Mouse (Mus musculus): ENCODE results near the gene Vcp. TPM values are rescaled to one million over a fixed set of nuclear protein-coding genes. Genes with fewer than 3 reads are reported as not detected.

Vcp gene
- polyA plus RNA-seq, 1 experiment, result 310 TPM

- no peak overlapping the region for H3K4me3 ChIP-seq (ENCODE audit: insufficient read depth, low read length)
- H3K4me1 ChIP-seq (ENCODE audit: control insufficient read depth, insufficient read depth, low read length), result peaks cover 2% of the 10 kb centered on the region; the same call in 1 of the 2 replicates
- TF ChIP-seq POLR2A (IDR thresholded peaks at IDR 0.05; ENCODE audit: low read depth, low read length) (no peak), CTCF (IDR thresholded peaks at IDR 0.05; ENCODE audit: borderline replicate concordance, insufficient read depth, low read length) (no peak)
- H3K27ac ChIP-seq (ENCODE audit: insufficient read depth, low read length), result no peak overlapping the region
Observed at GRCm38 (mm10) chr4:43018156-43018555, 17.8 kb upstream of the Vcp start.

DNA sequence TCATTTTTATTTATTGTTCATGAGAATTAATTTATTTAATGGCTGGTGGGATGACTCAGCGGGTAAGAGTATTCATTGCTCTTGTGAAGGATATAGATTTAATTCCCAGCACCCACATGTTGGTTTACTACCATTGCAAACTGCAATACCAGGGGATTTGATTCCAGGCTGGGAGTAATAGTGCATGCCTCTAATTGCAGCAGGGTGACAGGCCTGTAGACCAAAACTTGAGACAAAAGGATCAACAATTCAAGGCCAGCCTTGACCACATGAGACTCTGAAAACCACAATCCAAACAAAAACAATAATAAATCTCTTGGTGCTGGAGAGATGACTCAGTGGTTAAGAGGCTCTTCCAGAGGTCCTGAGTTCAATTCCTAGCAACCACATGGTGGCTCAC is 11.8 kb upstream of the Vcp start:
- Histone ChIP-seq H3K27ac (ENCODE audit: insufficient read depth, low read length) (no peak overlapping the region), H3K4me1 (ENCODE audit: control insufficient read depth, insufficient read depth, low read length) (peaks cover 2% of the 10 kb centered on the region; the same call in 1 of the 2 replicates), H3K4me3 (ENCODE audit: insufficient read depth, low read length) (no peak overlapping the region)
- no peak for TF ChIP-seq CTCF (IDR thresholded peaks at IDR 0.05; ENCODE audit: borderline replicate concordance, insufficient read depth, low read length)
- TF ChIP-seq POLR2A (IDR thresholded peaks at IDR 0.05; ENCODE audit: low read depth, low read length), result no peak

DNA sequence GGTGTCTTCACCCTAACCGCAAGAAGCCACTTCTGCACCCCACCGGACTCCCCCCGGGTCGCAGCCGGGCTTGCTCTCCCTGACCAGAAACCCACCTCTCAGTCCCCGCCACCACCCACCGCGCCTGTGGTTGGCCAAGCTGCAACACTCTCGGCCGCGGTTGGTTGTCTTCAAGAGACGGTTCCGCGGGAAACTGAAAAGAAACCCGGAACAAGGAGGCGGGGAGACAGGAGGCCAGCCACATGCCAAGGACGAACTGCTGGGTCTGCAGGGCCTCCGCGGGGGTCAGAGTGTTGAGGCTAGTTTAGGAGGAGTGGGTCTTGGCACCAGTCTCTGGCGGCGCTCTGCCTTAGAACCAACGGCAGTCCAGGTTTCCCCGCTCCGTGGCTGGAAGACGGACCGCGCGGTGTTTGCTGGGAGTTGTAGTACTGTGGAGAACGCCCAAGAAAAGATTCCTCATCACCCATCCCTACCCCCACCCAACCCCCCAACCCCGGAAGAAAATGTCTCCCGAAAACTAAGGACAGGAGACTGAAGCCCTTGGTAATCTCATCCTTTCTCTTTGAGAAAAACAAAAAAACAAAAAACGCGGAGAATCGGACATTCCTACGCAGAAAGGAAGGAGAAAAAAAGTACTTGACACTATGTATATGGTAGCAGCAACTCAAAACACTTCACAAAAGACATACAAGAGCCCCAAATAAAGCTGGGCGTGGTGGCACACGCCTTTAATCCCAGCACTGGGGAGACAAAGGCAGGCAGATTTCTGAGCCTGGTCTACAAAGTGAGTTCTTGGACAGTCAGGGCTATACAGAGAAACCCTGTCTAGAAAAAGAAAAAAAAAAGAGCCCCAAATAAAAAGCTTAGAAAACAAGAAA is 10.1 kb upstream of the Vcp start, which contains the start of gene Fancg:
Gene Fancg (minus strand): TSS at position 346 of the 878 bp plus-strand sequence.
- H3K4me3 ChIP-seq (ENCODE audit: insufficient read depth, low read length), result peak within 1 kb of the TSS; percentile 99
- TF ChIP-seq POLR2A (IDR thresholded peaks at IDR 0.05; ENCODE audit: low read depth, low read length) (peak; percentile 47; the same call in 1 of the 2 replicates), CTCF (IDR thresholded peaks at IDR 0.05; ENCODE audit: borderline replicate concordance, insufficient read depth, low read length) (no peak)
- no peak within 1 kb of the TSS for H3K27ac ChIP-seq (ENCODE audit: insufficient read depth, low read length)
- H3K4me1 ChIP-seq (ENCODE audit: control insufficient read depth, insufficient read depth, low read length), result peaks cover 2% of the 10 kb centered on the region; the same call in 1 of the 2 replicates

- no peaks in the 10 kb centered on the region for H3K4me1 ChIP-seq (ENCODE audit: control insufficient read depth, insufficient read depth, low read length)
- H3K27ac ChIP-seq (ENCODE audit: insufficient read depth, low read length), result no peak overlapping the region
- no peak overlapping the region for H3K4me3 ChIP-seq (ENCODE audit: insufficient read depth, low read length)
- no peak for TF ChIP-seq POLR2A (IDR thresholded peaks at IDR 0.05; ENCODE audit: low read depth, low read length)
- TF ChIP-seq CTCF (IDR thresholded peaks at IDR 0.05; ENCODE audit: borderline replicate concordance, insufficient read depth, low read length), result no peak
Observed at GRCm38 (mm10) chr4:43005765-43006164, 5.5 kb upstream of the Vcp start.

DNA sequence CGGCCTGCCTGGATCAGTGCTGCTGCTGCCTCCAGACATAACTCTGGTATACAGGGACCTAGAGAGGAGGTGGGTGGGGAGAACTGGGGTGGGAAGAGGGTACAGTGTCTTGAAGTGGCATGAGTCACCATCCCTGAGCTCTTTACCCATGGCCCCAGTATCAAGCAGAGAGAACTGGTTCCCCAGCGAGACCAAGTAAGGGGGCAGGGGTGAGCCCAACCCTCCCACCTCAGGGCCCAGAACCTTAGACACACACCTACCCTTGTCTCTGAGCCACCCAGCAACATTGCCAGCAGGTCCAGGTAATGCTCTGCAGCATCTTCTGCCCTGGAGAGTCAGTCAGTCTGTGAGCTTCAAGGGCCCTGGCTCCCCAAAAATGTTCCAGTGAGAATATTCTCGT is 4.6 kb upstream of the Vcp start:
- TF ChIP-seq CTCF (IDR thresholded peaks at IDR 0.05; ENCODE audit: borderline replicate concordance, insufficient read depth, low read length), result no peak
- no peak for TF ChIP-seq POLR2A (IDR thresholded peaks at IDR 0.05; ENCODE audit: low read depth, low read length)
- H3K27ac ChIP-seq (ENCODE audit: insufficient read depth, low read length), result no peak overlapping the region
- no peak overlapping the region for H3K4me3 ChIP-seq (ENCODE audit: insufficient read depth, low read length)
- no peaks in the 10 kb centered on the region for H3K4me1 ChIP-seq (ENCODE audit: control insufficient read depth, insufficient read depth, low read length)

GRCm38 (mm10) chr4:43002756-43003439 is 2.6 kb upstream of the Vcp start:
- H3K4me1 ChIP-seq (ENCODE audit: control insufficient read depth, insufficient read depth, low read length), result no peaks in the 10 kb centered on the region; the same call in 1 of the 2 replicates
- no peak overlapping the region for H3K27ac ChIP-seq (ENCODE audit: insufficient read depth, low read length)
- no peak for TF ChIP-seq CTCF (IDR thresholded peaks at IDR 0.05; ENCODE audit: borderline replicate concordance, insufficient read depth, low read length)
- no peak overlapping the region for H3K4me3 ChIP-seq (ENCODE audit: insufficient read depth, low read length)

DNA sequence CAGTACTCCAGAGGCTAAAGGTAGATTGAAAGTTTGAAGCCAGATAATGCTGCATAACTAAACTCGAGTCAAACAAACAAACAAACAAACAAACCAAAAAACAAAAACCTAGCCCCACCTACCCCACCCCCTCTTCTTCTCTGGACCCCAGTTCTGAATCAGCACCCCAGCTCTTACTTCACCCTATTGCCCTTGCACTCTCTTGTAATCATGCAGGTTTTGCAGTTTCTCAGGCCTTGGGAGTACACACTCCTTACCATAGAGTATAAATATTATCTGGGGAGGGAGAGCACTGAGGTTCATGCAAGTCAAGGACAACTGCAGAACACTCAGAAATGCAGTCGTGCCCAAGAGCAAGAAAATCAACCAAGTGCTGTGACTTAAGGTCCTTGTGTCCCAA is 965 bp upstream of the Vcp start:
- TF ChIP-seq POLR2A (IDR thresholded peaks at IDR 0.05; ENCODE audit: low read depth, low read length) (no peak), CTCF (IDR thresholded peaks at IDR 0.05; ENCODE audit: borderline replicate concordance, insufficient read depth, low read length) (no peak)
- H3K27ac ChIP-seq (ENCODE audit: insufficient read depth, low read length), result no peak overlapping the region

DNA sequence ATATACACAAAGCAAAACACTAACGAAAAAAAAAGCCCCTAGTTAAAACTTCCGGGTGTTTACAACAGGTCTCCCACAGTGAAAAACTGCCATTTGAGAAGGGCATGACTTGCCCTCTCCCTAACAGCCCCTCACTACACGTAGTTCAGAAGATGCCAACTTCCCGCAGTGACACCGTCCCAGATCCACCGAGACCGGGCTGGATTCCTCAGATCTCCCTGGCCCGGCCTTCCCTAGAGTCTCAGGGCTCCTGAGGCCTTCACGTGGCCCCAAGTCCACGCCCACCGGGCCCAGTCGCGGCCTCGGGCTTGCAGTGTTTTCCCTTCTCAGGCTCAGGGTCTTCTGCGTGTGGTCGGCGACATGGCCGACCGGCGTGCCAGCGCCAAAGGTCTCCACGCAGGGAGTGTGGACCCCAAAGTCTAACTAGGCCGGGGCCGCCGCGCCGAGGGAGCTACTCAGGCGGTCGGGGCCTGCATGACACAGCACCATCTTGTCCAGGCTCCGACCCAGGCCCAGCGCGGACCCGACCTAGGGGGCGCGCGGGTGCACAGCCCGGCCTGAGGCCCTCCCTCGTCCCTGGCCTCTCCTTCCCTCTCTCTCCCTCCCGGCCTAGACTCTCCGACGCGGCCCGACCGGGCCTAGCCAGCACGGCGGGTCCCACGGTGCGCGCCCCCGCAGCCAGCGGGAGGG is 711 bp downstream of the Vcp start:
- H3K4me1 ChIP-seq (ENCODE audit: control insufficient read depth, insufficient read depth, low read length), result no peaks in the 10 kb centered on the region; the same call in 1 of the 2 replicates
- TF ChIP-seq CTCF (IDR thresholded peaks at IDR 0.05; ENCODE audit: borderline replicate concordance, insufficient read depth, low read length) (0 out of 2 replicates have a peak, but pooled peaks have one; percentile 6), POLR2A (IDR thresholded peaks at IDR 0.05; ENCODE audit: low read depth, low read length) (0 out of 2 replicates have a peak, but pooled peaks have one; percentile 34)
- peak overlapping the region; percentile 95 for H3K4me3 ChIP-seq (ENCODE audit: insufficient read depth, low read length)
- H3K27ac ChIP-seq (ENCODE audit: insufficient read depth, low read length), result peak overlapping the region; percentile 93

More for the DNA sequence above, 965 bp upstream of the Vcp start:
- Histone ChIP-seq H3K4me3 (ENCODE audit: insufficient read depth, low read length) (no peak overlapping the region), H3K4me1 (ENCODE audit: control insufficient read depth, insufficient read depth, low read length) (no peaks in the 10 kb centered on the region; the same call in 1 of the 2 replicates)

DNA sequence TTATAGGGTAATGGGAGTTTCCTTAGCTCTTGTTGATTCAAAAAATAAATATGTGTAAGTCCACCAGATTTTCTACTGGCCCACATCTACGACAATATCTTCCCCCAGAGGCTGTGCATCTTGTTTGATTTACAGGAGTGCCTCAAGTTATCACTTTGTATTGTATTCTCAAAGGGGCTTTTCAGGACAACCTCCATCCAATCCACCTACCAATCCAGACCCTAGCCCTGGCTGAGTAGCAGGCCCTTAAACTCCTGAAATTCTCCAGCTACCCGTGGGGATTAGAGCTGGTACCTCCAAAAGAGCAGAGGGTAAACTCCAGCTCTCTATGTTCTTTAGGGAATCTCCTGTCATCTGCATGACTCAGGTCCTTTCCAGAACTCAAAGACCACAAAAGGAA is 2.3 kb downstream of the Vcp start:
- TF ChIP-seq POLR2A (IDR thresholded peaks at IDR 0.05; ENCODE audit: low read depth, low read length) (no peak), CTCF (IDR thresholded peaks at IDR 0.05; ENCODE audit: borderline replicate concordance, insufficient read depth, low read length) (no peak)
- Histone ChIP-seq H3K4me3 (ENCODE audit: insufficient read depth, low read length) (peak overlapping the region; percentile 95), H3K27ac (ENCODE audit: insufficient read depth, low read length) (peak overlapping the region; percentile 32; the same call in 1 of the 2 replicates), H3K4me1 (ENCODE audit: control insufficient read depth, insufficient read depth, low read length) (no peaks in the 10 kb centered on the region; the same call in 1 of the 2 replicates)
